Mouse (Mus musculus) kidney, adult 2 months (tissue): Measurements from ENCODE around the gene H3f3b.

ENCODE experiments used
- CTCF ChIP-seq: fragments of 200-500 bp; conservative IDR thresholded peaks from 2 replicates; pipeline ENCODE4 v1.5.1; 2011; ENCODE audit warnings: low read depth, mild to moderate bottlenecking, control low read depth, low read length, moderate library complexity, mixed read lengths; ENCODE audit not compliant: insufficient read depth, insufficient read length
- POLR2A ChIP-seq: fragments of 200-500 bp; IDR thresholded peaks from one replicate; pipeline ENCODE4 v1.6.1; 2011; ENCODE audit warnings: low read depth, low read length, control low read depth

DNA sequence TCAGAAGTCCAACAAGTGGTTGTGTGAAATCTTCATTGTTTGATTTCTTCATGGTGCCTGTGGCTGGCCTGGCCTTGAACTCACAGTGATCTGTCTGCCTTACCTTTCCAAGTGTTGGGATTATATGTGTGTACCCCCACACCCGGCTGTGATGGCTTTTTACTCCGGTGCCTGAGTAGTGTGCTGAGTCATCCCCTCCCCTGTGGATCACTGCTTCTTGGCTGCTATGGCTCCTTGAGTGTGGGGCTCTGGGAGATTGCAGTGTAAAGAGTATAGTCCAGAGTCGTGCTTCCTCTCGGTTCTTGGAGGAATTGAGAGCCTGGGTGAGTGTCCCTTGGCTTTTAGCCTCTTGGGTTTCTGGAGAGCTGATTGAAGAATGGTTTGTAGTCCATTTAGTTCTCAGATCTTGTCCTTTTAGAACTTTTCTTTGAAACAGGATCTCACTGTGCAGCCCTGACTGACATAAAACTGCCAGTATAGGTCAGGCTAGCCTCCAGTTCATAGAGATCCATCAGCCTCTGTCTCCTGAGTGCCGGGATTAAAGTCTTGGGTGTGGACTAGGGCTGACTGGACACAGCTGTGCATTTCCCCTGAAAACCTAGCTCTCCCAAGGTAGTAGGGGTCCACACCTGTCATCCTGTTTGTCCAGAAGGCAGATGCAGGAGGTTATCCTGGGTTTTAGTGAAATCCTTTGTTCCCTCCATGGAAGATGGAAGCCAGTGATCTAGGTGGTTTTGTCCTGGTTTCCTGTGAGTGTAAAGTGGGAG, 14.8 kb upstream of the H3f3b start:
- TF ChIP-seq CTCF (no peak), POLR2A (no peak)
